Mouse (Mus musculus) spleen, adult 2 months (tissue): ENCODE measurements around the gene Usp12. TPM values are rescaled to one million over a fixed set of nuclear protein-coding genes. Genes with fewer than 3 reads are reported as not detected.

ENCODE experiments used
- DNase-seq, 2 experiments: peaks; one replicate each; pipeline versions ENCODE4 v3.0.0 to v3.0.0-alpha.2; 2012 to 2021; ENCODE audit warnings: low spot score in 2 of 2, low read depth in 1 of 2
- H3K27ac ChIP-seq: fragments of 200-500 bp; 2 replicates; pipeline ENCODE4 v1.5.1; 2012; ENCODE audit warnings: low read length, inconsistent platforms; ENCODE audit not compliant: insufficient read depth
- H3K27me3 ChIP-seq: fragments of 200-500 bp; 2 replicates; pipeline ENCODE4 v1.6.1; 2012; ENCODE audit warnings: mild to moderate bottlenecking, moderate library complexity, low read length, inconsistent platforms; ENCODE audit not compliant: control insufficient read depth, insufficient read depth
- H3K36me3 ChIP-seq: fragments of 200-500 bp; 2 replicates; pipeline ENCODE4 v1.6.1; 2012; ENCODE audit warnings: mild to moderate bottlenecking, low read length, inconsistent platforms; ENCODE audit not compliant: control insufficient read depth, insufficient read depth
- H3K4me1 ChIP-seq: fragments of 200-500 bp; 2 replicates; pipeline ENCODE4 v1.6.1; 2011; ENCODE audit warnings: inconsistent platforms; ENCODE audit not compliant: control insufficient read depth, insufficient read depth, insufficient read length
- H3K4me3 ChIP-seq: fragments of 200-500 bp; 2 replicates; pipeline ENCODE4 v1.5.1; 2011; ENCODE audit warnings: mild to moderate bottlenecking, inconsistent platforms; ENCODE audit not compliant: insufficient read depth, insufficient read length; ENCODE audit errors: extremely low read depth
- CTCF ChIP-seq: fragments of 200-500 bp; IDR thresholded peaks from 2 replicates; pipeline ENCODE4 v1.5.1; 2011; ENCODE audit warnings: mild to moderate bottlenecking, inconsistent platforms; ENCODE audit not compliant: insufficient read depth, insufficient read length, insufficient replicate concordance; ENCODE audit errors: extremely low read depth
- POLR2A ChIP-seq: fragments of 200-500 bp; IDR thresholded peaks from 2 replicates; pipeline ENCODE4 v1.6.1; 2011; ENCODE audit warnings: low read depth, low read length, inconsistent platforms
- WGBS: fragments of 180-500 bp; shearing (Covaris S2); methylation state at CpG from one replicate; pipeline ENCODE4 v1.1.7; 2018; 5-methylcytosine and 5-hydroxymethylcytosine counted together
- polyA plus RNA-seq: library from polyadenylated mRNA; depleted of rRNA; stranded (reverse); fragments of >200 nt; gene quantifications from 2 replicates; pipeline ENCODE4 v1.2.3, GENCODE M21; 2012

Usp12 gene
- polyA plus RNA-seq, 1 experiment: 14.3 TPM

DNA sequence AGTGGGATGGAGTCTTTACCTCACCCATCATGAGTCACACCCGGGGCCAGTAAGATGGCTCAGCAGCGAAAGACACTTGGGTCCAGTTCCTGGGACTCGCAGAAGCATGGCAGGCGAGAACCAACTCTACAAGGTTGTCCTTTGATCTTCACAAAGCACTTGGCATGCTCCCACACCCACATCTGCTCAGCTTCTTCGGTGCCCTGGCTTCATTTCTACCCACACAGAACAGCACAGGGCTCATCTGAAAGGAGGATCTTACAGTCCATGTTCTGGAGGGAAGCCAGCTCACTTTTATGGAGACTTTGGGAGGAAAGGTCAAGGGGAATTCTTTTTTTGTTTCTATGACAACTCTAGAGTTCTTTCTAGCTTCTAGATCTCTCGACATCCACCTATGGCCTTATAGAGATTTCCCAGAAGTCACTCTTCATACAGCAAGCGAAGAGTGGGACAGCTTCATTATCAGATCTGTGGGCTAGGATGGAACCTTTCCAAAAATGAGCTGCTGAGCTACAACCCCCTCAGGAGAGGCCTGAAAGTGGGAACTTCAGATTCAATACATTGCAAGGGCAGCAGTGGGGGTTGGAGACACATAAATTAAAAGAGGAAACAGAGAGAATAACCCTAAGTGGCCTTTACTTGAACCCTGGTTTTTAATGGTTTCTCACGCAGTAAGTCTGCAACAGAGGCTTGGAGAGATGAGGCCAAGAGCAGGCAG lies 24.3 kb upstream of the Usp12 start:
- Histone ChIP-seq H3K36me3 (no peaks in the 10 kb centered on the region), H3K4me3 (no peak overlapping the region), H3K27me3 (no peaks in the 10 kb centered on the region), H3K4me1 (0 out of 2 replicates have a peak, but pooled peaks cover 2% of the 10 kb centered on the region), H3K27ac (peak overlapping the region; percentile 70)
- no peak for TF ChIP-seq POLR2A
- TF ChIP-seq CTCF: no peak
- 57% methylated on average over 8 of the region's 8 CpGs for WGBS
- DNase-seq: no peak

GRCm38 (mm10) chr5:146817583-146817982 lies 22.8 kb upstream of the Usp12 start:
- TF ChIP-seq POLR2A (no peak), CTCF (no peak)
- 93% methylated on average over 8 of the region's 8 CpGs for WGBS

GRCm38 (mm10) chr5:146815394-146815793 lies 20.6 kb upstream of the Usp12 start:
- Histone ChIP-seq H3K27ac (no peak overlapping the region), H3K36me3 (no peaks in the 10 kb centered on the region), H3K27me3 (no peaks in the 10 kb centered on the region), H3K4me3 (no peak overlapping the region), H3K4me1 (no peaks in the 10 kb centered on the region)
- DNase-seq: no peak
- 81% methylated on average over 4 of the region's 4 CpGs for WGBS
- TF ChIP-seq POLR2A (no peak), CTCF (no peak)

More at GRCm38 (mm10) chr5:146817583-146817982, 22.8 kb upstream of the Usp12 start:
- Histone ChIP-seq H3K27me3 (no peaks in the 10 kb centered on the region), H3K4me1 (no peaks in the 10 kb centered on the region), H3K27ac (no peak overlapping the region), H3K4me3 (no peak overlapping the region), H3K36me3 (no peaks in the 10 kb centered on the region)
- no peak for DNase-seq

DNA sequence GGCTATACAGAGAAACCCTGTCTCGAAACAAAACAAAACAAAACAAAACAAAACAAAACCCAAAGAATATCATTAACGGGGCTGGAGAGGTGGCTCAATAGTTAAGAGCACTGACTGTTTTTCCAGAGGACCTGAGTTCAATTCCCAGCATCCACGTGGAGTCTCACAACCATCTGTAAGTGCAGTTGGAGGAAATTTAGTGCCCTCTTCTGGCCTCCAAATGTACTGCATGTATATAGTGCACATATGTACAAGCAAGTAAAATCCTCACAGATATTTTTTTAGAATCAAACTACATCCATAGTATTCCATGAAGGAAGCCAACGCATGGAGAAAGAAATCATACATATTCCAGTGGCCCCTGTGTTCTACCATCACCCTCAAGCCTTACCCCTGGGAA lies 18.6 kb upstream of the Usp12 start:
- no peak for DNase-seq
- no peak overlapping the region for H3K4me3 ChIP-seq
- 93% methylated on average over 4 of the region's 4 CpGs for WGBS
- TF ChIP-seq POLR2A (no peak), CTCF (no peak)
- no peaks in the 10 kb centered on the region for H3K4me1 ChIP-seq
- no peak overlapping the region for H3K27ac ChIP-seq
- H3K27me3 ChIP-seq: no peaks in the 10 kb centered on the region
- no peaks in the 10 kb centered on the region for H3K36me3 ChIP-seq

DNA sequence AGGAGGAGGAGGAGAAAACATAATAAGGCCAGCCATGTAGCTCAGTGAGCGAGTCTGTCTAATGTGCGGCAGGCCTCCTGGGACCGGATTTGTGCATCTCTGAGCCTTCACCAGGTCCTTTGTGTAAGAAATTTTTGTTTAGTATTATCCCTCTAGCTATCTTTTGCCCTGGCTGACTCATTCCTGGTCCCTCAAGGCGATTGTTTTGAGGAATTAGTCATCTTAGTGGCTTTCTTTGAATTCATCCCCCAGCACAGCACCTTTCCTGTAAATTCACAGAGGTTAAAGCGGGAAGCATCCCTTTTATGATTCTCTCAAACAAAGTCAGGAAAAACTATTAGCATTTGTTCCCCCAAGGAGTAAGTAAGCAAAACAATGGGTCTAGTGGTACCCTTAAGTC lies 18.1 kb upstream of the Usp12 start:
- Histone ChIP-seq H3K36me3 (no peaks in the 10 kb centered on the region), H3K4me1 (no peaks in the 10 kb centered on the region), H3K27me3 (no peaks in the 10 kb centered on the region), H3K27ac (no peak overlapping the region), H3K4me3 (no peak overlapping the region)
- no peak for TF ChIP-seq CTCF
- TF ChIP-seq POLR2A: no peak
- WGBS: 94% methylated on average over 5 of the region's 5 CpGs
- DNase-seq: no peak

DNA sequence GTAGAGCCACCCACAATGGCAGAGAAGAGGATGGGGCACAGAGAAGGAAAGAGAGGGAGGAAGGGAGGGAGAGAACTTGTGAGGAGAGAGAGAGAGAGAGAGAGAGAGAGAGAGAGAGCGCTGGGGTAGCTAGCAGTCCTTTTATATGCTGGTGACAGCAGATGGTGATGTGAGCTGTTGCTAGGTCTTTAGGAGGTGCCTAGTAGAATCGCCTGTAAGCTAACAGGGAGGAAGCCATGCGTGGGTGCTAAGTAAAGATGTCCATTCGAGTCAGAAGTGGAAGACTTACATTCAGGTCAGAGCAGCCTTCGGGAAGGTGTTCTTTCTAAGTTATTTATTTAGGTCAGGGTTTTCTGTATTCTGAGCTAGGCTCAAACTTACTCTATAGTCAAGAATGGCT lies 15.1 kb upstream of the Usp12 start:
- Histone ChIP-seq H3K4me1 (peaks cover 6% of the 10 kb centered on the region; the same call in 1 of the 2 replicates), H3K27ac (no peak overlapping the region), H3K4me3 (no peak overlapping the region), H3K36me3 (no peaks in the 10 kb centered on the region), H3K27me3 (no peaks in the 10 kb centered on the region)
- 83% methylated on average over 5 of the region's 5 CpGs for WGBS
- DNase-seq: no peak
- TF ChIP-seq CTCF (no peak), POLR2A (no peak)

- no peaks in the 10 kb centered on the region for H3K27me3 ChIP-seq
- no peak for DNase-seq
- TF ChIP-seq CTCF (no peak), POLR2A (no peak)
- peak overlapping the region; percentile 79 for H3K27ac ChIP-seq
- no peak overlapping the region for H3K4me3 ChIP-seq
- 9% methylated on average over 8 of the region's 8 CpGs for WGBS
- H3K4me1 ChIP-seq: peaks cover 6% of the 10 kb centered on the region; the same call in 1 of the 2 replicates
- no peaks in the 10 kb centered on the region for H3K36me3 ChIP-seq
Measured at GRCm38 (mm10) chr5:146806004-146806430, 11.2 kb upstream of the Usp12 start.
